Mouse (Mus musculus) Patski (cell line): Measurements from ENCODE around the gene Fndc8. TPM values are rescaled to one million over a fixed set of nuclear protein-coding genes. Genes with fewer than 3 reads are reported as not detected.
A peak's percentile ranks its signal among the peaks of the same experiment; 100 is the strongest.

Experiments used
- ATAC-seq: fragments of 100-300 bp; one replicate; pipeline ENCODE4 v1.8.0; 2021
- CTCF ChIA-PET: fragments of 350-600 bp; sonication (Branson Sonifier 250); formaldehyde crosslinking; loops from one replicate; lab custom pipeline; 2022; ENCODE audit warnings: inconsistent platforms; lab: Charles Lee
- POLR2A ChIA-PET: fragments of 350-600 bp; sonication (Branson Sonifier 250); formaldehyde crosslinking; loops from one replicate; lab custom pipeline; 2022; ENCODE audit warnings: antibody characterized with exemption, inconsistent platforms; lab: Charles Lee
- DNase-seq: peaks from one replicate; pipeline ENCODE4 v3.0.0-alpha.2; 2011; ENCODE audit warnings: low read depth, low spot score
- H3K27me3 ChIP-seq: fragments of 371-371 bp; one replicate; pipeline ENCODE4 v1.5.1; 2021
- CTCF ChIP-seq: fragments of 100-300 bp; IDR thresholded peaks from one replicate; pipeline ENCODE4 v1.5.1; 2021
- in situ Hi-C: fragments of 300-500 bp; cut with MboI; formaldehyde crosslinking; loops from 3 replicates; pipeline ENCODE4 v1.11.1; 2018; ENCODE audit warnings: low pct_unique_long_range_greater_than_20kb, mixed read lengths
- polyA plus RNA-seq: library from polyadenylated mRNA; unstranded; gene quantifications from one replicate; pipeline ENCODE4 v1.2.3, GENCODE M21; 2021

The Fndc8 gene
- polyA plus RNA-seq: 0.03 TPM

- DNase-seq: no peak
- ATAC-seq: no peak
- POLR2A ChIA-PET: interaction anchor here (1.8 kb wide), 1 partner anchor 16 kb away, joined by 4 read pairs; the partner anchor contains the start of gene Nle1
- H3K27me3 ChIP-seq: no peaks in the 10 kb centered on the region
- CTCF ChIA-PET: interaction anchor here (1.4 kb wide), 2 partner anchors 16 to 73 kb away, joined by 4 to 5 read pairs; partner anchors contain the start of gene Nle1
- in situ Hi-C loops: loop anchor here (10.0 kb wide), 1 partner anchor 657 kb away; no protein-coding TSS in a partner anchor
- TF ChIP-seq CTCF: no peak
These were observed at the start of gene Fndc8 for GRCm38 (mm10) chr11:82891936-82892335. Fndc8 (plus strand) TSS chr11:82892124.

- no peak for DNase-seq
- CTCF ChIA-PET: interaction anchor here (0.9 to 4.3 kb wide), 7 partner anchors 10 to 40 kb away, joined by 3 to 18 read pairs (median 3); no protein-coding TSS in a partner anchor
- POLR2A ChIA-PET: interaction anchor here (0.5 kb wide), 1 partner anchor 42 kb away, joined by 3 read pairs; no protein-coding TSS in a partner anchor
- in situ Hi-C loops: no loop called here
- TF ChIP-seq CTCF: no peak
- no peaks in the 10 kb centered on the region for H3K27me3 ChIP-seq
- no peak for ATAC-seq
These were observed 47.0 kb upstream of the Fndc8 start for GRCm38 (mm10) chr11:82844771-82845414.

GRCm38 (mm10) chr11:82845415-82846078, 46.4 kb upstream of the Fndc8 start:
- no peaks in the 10 kb centered on the region for H3K27me3 ChIP-seq
- in situ Hi-C loops: no loop called here
- peak; percentile 54 for TF ChIP-seq CTCF
- POLR2A ChIA-PET: interaction anchor here (0.6 to 1.7 kb wide), 2 partner anchors 9 to 13 kb away, joined by 3 to 5 read pairs; no protein-coding TSS in a partner anchor
- DNase-seq (no peak), ATAC-seq (peak; percentile 95)
- CTCF ChIA-PET: interaction anchor here (0.9 to 4.3 kb wide), 7 partner anchors 11 to 39 kb away, joined by 3 to 18 read pairs (median 3); no protein-coding TSS in a partner anchor

GRCm38 (mm10) chr11:82846079-82846436, 45.9 kb upstream of the Fndc8 start:
- in situ Hi-C loops: no loop called here
- TF ChIP-seq CTCF: no peak
- H3K27me3 ChIP-seq: no peaks in the 10 kb centered on the region
- ChIA-PET POLR2A (interaction anchor here (1.7 kb wide), 1 partner anchor 9 kb away, joined by 5 read pairs; no protein-coding TSS in a partner anchor), CTCF (interaction anchor here (1.0 to 4.3 kb wide), 7 partner anchors 11 to 27 kb away, joined by 3 to 18 read pairs (median 3); no protein-coding TSS in a partner anchor)
- DNase-seq (no peak), ATAC-seq (no peak)

GRCm38 (mm10) chr11:82846938-82847337, 45.0 kb upstream of the Fndc8 start:
- TF ChIP-seq CTCF: no peak
- DNase-seq (no peak), ATAC-seq (no peak)
- ChIA-PET CTCF (interaction anchor here (0.7 to 4.3 kb wide), 4 partner anchors 11 to 27 kb away, joined by 3 to 18 read pairs (median 4); no protein-coding TSS in a partner anchor), POLR2A (interaction anchor here (1.3 to 1.7 kb wide), 2 partner anchors 10 to 21 kb away, joined by 4 to 5 read pairs; no protein-coding TSS in a partner anchor)
- no peaks in the 10 kb centered on the region for H3K27me3 ChIP-seq
- in situ Hi-C loops: no loop called here

GRCm38 (mm10) chr11:82847571-82848000, 44.3 kb upstream of the Fndc8 start:
- POLR2A ChIA-PET: interaction anchor here (1.3 kb wide), 1 partner anchor 20 kb away, joined by 4 read pairs; no protein-coding TSS in a partner anchor
- CTCF ChIA-PET: interaction anchor here (0.7 to 4.3 kb wide), 6 partner anchors 10 to 48 kb away, joined by 3 to 18 read pairs (median 5); no protein-coding TSS in a partner anchor
- TF ChIP-seq CTCF: no peak
- DNase-seq (no peak), ATAC-seq (peak; percentile 71)
- in situ Hi-C loops: no loop called here
- H3K27me3 ChIP-seq: no peaks in the 10 kb centered on the region

GRCm38 (mm10) chr11:82850259-82850658, 41.7 kb upstream of the Fndc8 start:
- POLR2A ChIA-PET: no interaction called here
- no peaks in the 10 kb centered on the region for H3K27me3 ChIP-seq
- DNase-seq (no peak), ATAC-seq (no peak)
- CTCF ChIA-PET: interaction anchor here (1.1 to 2.5 kb wide), 2 partner anchors 20 to 21 kb away, joined by 3 to 9 read pairs; no protein-coding TSS in a partner anchor
- in situ Hi-C loops: loop anchor here (25.0 kb wide), 1 partner anchor 813 kb away; the partner anchor contains the start of genes Ccl2, Ccl7 and Gm17268
- TF ChIP-seq CTCF: no peak

GRCm38 (mm10) chr11:82852115-82852514, 39.8 kb upstream of the Fndc8 start:
- CTCF ChIA-PET: interaction anchor here (2.5 kb wide), 1 partner anchor 18 kb away, joined by 9 read pairs; no protein-coding TSS in a partner anchor
- no peaks in the 10 kb centered on the region for H3K27me3 ChIP-seq
- ATAC-seq (no peak), DNase-seq (no peak)
- POLR2A ChIA-PET: no interaction called here
- in situ Hi-C loops: loop anchor here (25.0 kb wide), 1 partner anchor 815 kb away; the partner anchor contains the start of genes Ccl2, Ccl7 and Gm17268
- no peak for TF ChIP-seq CTCF

- in situ Hi-C loops: loop anchor here (25.0 kb wide), 1 partner anchor 815 kb away; the partner anchor contains the start of genes Ccl2, Ccl7 and Gm17268
These were observed 39.4 kb upstream of the Fndc8 start for GRCm38 (mm10) chr11:82852540-82852939.

GRCm38 (mm10) chr11:82852958-82853357, 39.0 kb upstream of the Fndc8 start:
- POLR2A ChIA-PET: no interaction called here
- no peak for TF ChIP-seq CTCF
- DNase-seq (no peak), ATAC-seq (no peak)
- CTCF ChIA-PET: no interaction called here
- in situ Hi-C loops: loop anchor here (25.0 kb wide), 1 partner anchor 816 kb away; the partner anchor contains the start of genes Ccl2, Ccl7 and Gm17268
- no peaks in the 10 kb centered on the region for H3K27me3 ChIP-seq

More at GRCm38 (mm10) chr11:82852540-82852939, 39.4 kb upstream of the Fndc8 start:
- no peak for TF ChIP-seq CTCF
- CTCF ChIA-PET: interaction anchor here (2.5 kb wide), 1 partner anchor 18 kb away, joined by 9 read pairs; no protein-coding TSS in a partner anchor
- no peaks in the 10 kb centered on the region for H3K27me3 ChIP-seq
- POLR2A ChIA-PET: no interaction called here
- ATAC-seq (no peak), DNase-seq (no peak)
